Comparison of ENCODE assay signal across 9 mouse cellular contexts in genomic region chr8:45874945-45875626, GRCm38 (mm10). TPM values are rescaled to one million over a fixed set of nuclear protein-coding genes. Genes with fewer than 3 reads are reported as not detected.
DNase-seq lines count a peak whose midpoint lies in the region; ATAC-seq and TF ChIP-seq lines count a peak whose summit lies in the region.
"Had no signal": no experiment of that assay in that cellular context is flagged by ENCODE, and none has a peak within 500 bp of the region (broad histone marks: within the 10 kb centered on the region; RNA-seq: fewer than 3 reads in every experiment).

No protein-coding gene starts in this region.

- H3K27me3 ChIP-seq in forebrain, embryonic 16.5 days (replicated peaks; ENCODE audit: control insufficient read depth, insufficient read depth, low read length), result no peaks in the 10 kb centered on the region
- H3K27me3 ChIP-seq in heart, postnatal 0 days (ENCODE audit: control insufficient read depth, insufficient read depth, low read length), result no peaks in the 10 kb centered on the region
- H3K27me3 ChIP-seq in liver, adult 2 months (ENCODE audit: control insufficient read depth, insufficient read depth, low read length), result no peaks in the 10 kb centered on the region; the same call in 1 of the 2 replicates
- H3K27me3 ChIP-seq in neural tube, embryonic 14.5 days (ENCODE audit: control insufficient read depth, insufficient read depth, low read length), result no peaks in the 10 kb centered on the region

- WGBS in forebrain, embryonic 16.5 days, result 16% methylated on average over 10 of the region's 10 CpGs
- 24% methylated on average over 10 of the region's 10 CpGs for WGBS in heart, postnatal 0 days
- 45% methylated on average over 10 of the region's 10 CpGs for WGBS in liver, adult 2 months
- WGBS in neural tube, embryonic 14.5 days, result 17% methylated on average over 10 of the region's 10 CpGs

- H3K4me3 ChIP-seq in forebrain, embryonic 16.5 days (replicated peaks; ENCODE audit: low read length), result no peak overlapping the region
- H3K4me3 ChIP-seq in heart, postnatal 0 days (ENCODE audit: low read depth, low read length), result no peak overlapping the region
- no peak overlapping the region for H3K4me3 ChIP-seq in liver, adult 2 months (ENCODE audit: insufficient read depth, low read depth, low read length)
- no peak overlapping the region for H3K4me3 ChIP-seq in neural tube, embryonic 14.5 days (ENCODE audit: low read depth, low read length)

- H3K4me1 ChIP-seq in forebrain, embryonic 16.5 days (replicated peaks; ENCODE audit: control insufficient read depth, insufficient read depth, low read length), result peaks cover 8% of the 10 kb centered on the region
- peaks cover 6% of the 10 kb centered on the region; the same call in 1 of the 2 replicates for H3K4me1 ChIP-seq in heart, postnatal 0 days (ENCODE audit: control insufficient read depth, insufficient read depth)
- H3K4me1 ChIP-seq in liver, adult 2 months (ENCODE audit: control insufficient read depth, insufficient read depth, low read length), result no peaks in the 10 kb centered on the region
- no peaks in the 10 kb centered on the region for H3K4me1 ChIP-seq in neural tube, embryonic 14.5 days (ENCODE audit: control insufficient read depth, insufficient read depth, low read length)

- TF ChIP-seq POLR2A in liver, adult 2 months (IDR thresholded peaks at IDR 0.05; ENCODE audit: extremely low read depth, insufficient read depth, low read length), result no peak

- peak; percentile 89 for DNase-seq in MN1 (ENCODE audit: low spot score)
- peak; percentile 13 for DNase-seq in cerebellum, adult 8-10 months
- DNase-seq in heart, postnatal 0 days (ENCODE audit: low spot score), result peak; percentile 93
- DNase-seq in kidney, postnatal 14 days, result peak; percentile 91
- peak; percentile 29 for DNase-seq in liver, adult 2 months (ENCODE audit: extremely low read depth, low read depth, low spot score)
- peak; percentile 62 to 88 for DNase-seq in urinary bladder, postnatal 36 days (ENCODE audit: low spot score in 2 of 2)

- H3K27ac ChIP-seq in forebrain, embryonic 16.5 days (ENCODE audit: low read length), result peak overlapping the region; percentile 38
- peak overlapping the region; percentile 90 for H3K27ac ChIP-seq in heart, postnatal 0 days (ENCODE audit: low read depth)
- H3K27ac ChIP-seq in liver, adult 2 months (replicated peaks; ENCODE audit: insufficient read depth, low read depth, low read length), result peak overlapping the region; percentile 39; the same call in 1 of the 2 replicates
- peak overlapping the region; percentile 65 for H3K27ac ChIP-seq in neural tube, embryonic 14.5 days (ENCODE audit: low read depth, low read length)
- H3K27ac ChIP-seq: macrophage had no signal

- no peaks in the 10 kb centered on the region for H3K79me2 ChIP-seq in liver, adult 2 months (ENCODE audit: control insufficient read depth, insufficient read depth, low read length)

- H3K36me3 ChIP-seq in forebrain, embryonic 16.5 days (ENCODE audit: control insufficient read depth, insufficient read depth), result no peaks in the 10 kb centered on the region
- H3K36me3 ChIP-seq in heart, postnatal 0 days (replicated peaks; ENCODE audit: control insufficient read depth, insufficient read depth, low read length), result no peaks in the 10 kb centered on the region
- no peaks in the 10 kb centered on the region for H3K36me3 ChIP-seq in liver, adult 2 months (ENCODE audit: control insufficient read depth, insufficient read depth, low read length)
- no peaks in the 10 kb centered on the region for H3K36me3 ChIP-seq in neural tube, embryonic 14.5 days (ENCODE audit: control insufficient read depth, insufficient read depth, low read length)

- peak; percentile 88 for ATAC-seq in forebrain, embryonic 16.5 days
- ATAC-seq in heart, postnatal 0 days (ENCODE audit: insufficient read depth, low read depth), result peak; percentile 84
- peak; percentile 87 for ATAC-seq in neural tube, embryonic 14.5 days (ENCODE audit: low read depth)

- H3K9ac ChIP-seq in forebrain, embryonic 16.5 days (replicated peaks; ENCODE audit: low read depth, low read length), result peak overlapping the region; percentile 22; the same call in 1 of the 2 replicates
- H3K9ac ChIP-seq in heart, postnatal 0 days (replicated peaks; ENCODE audit: low read depth, low read length), result no peak overlapping the region
- no peak overlapping the region for H3K9ac ChIP-seq in liver, adult 2 months (ENCODE audit: low read depth, low read length)
- no peak overlapping the region for H3K9ac ChIP-seq in neural tube, embryonic 14.5 days (replicated peaks; ENCODE audit: low read depth, low read length)

- TF ChIP-seq EP300 in heart, postnatal 0 days (IDR thresholded peaks at IDR 0.05; ENCODE audit: low read depth), result no peak

- peak overlapping the region; percentile 3 for H3K4me2 ChIP-seq in forebrain, embryonic 16.5 days (ENCODE audit: low read length)
- peak overlapping the region; percentile 32 for H3K4me2 ChIP-seq in heart, postnatal 0 days (ENCODE audit: low read depth, low read length)
- 0 out of 2 replicates have a peak overlapping the region, but pooled peaks have one; percentile 1 for H3K4me2 ChIP-seq in neural tube, embryonic 14.5 days (ENCODE audit: low read depth, low read length)

- no peak for TF ChIP-seq CTCF in heart, postnatal 0 days (IDR thresholded peaks at IDR 0.05; ENCODE audit: low read depth)
- TF ChIP-seq CTCF in liver, adult 2 months (IDR thresholded peaks at IDR 0.05; ENCODE audit: low read depth, low read length), result no peak

- no peaks in the 10 kb centered on the region for H3K9me3 ChIP-seq in forebrain, embryonic 16.5 days (ENCODE audit: control insufficient read depth, low read length)
- no peaks in the 10 kb centered on the region for H3K9me3 ChIP-seq in heart, postnatal 0 days (replicated peaks; ENCODE audit: control insufficient read depth, low read length)
- H3K9me3 ChIP-seq in neural tube, embryonic 14.5 days (ENCODE audit: control insufficient read depth, low read length), result no peaks in the 10 kb centered on the region

RNA-seq across cellular contexts. Expression of gene Pdlim3, which starts 10.2 kb away (rescaled TPM):
- polyA plus RNA-seq in forebrain, embryonic 16.5 days (2015; fragmentation: Nextera tagmentation; extraction: Ambion mirVana), result 3.6 and 4.9 TPM in 2 replicates
- total RNA-seq in heart, postnatal 0 days (2014; rRNA removed; ENCODE audit: low replicate concordance), result 128 and 168 TPM in 2 replicates
- 125 and 127 TPM in 2 replicates for polyA plus RNA-seq in heart, postnatal 0 days (2015; fragmentation: Nextera tagmentation; extraction: Ambion mirVana)
- total RNA-seq in liver, adult 2 months (2014; rRNA removed), result 0.47 and 0.65 TPM in 2 replicates
- 0.42 and 0.66 TPM in 2 replicates for polyA plus RNA-seq in liver, adult 2 months (2012; rRNA removed)
- 8.1 and 8.6 TPM in 2 replicates for polyA plus RNA-seq in neural tube, embryonic 14.5 days (2014; fragmentation: Nextera tagmentation; extraction: Ambion mirVana)
- polyA plus RNA-seq: macrophage had no signal

RNA-seq across cellular contexts. Expression of gene Ccdc110, which starts 59.3 kb away (rescaled TPM):
- 0.37 TPM in 1 of 2 replicates, not detected in the other for polyA plus RNA-seq in forebrain, embryonic 16.5 days (2015; fragmentation: Nextera tagmentation; extraction: Ambion mirVana)
- total RNA-seq in heart, postnatal 0 days (2014; rRNA removed; ENCODE audit: low replicate concordance), result not detected in 2 replicates
- not detected in 2 replicates for polyA plus RNA-seq in heart, postnatal 0 days (2015; fragmentation: Nextera tagmentation; extraction: Ambion mirVana)
- not detected in 2 replicates for total RNA-seq in liver, adult 2 months (2014; rRNA removed)
- not detected in 2 replicates for polyA plus RNA-seq in liver, adult 2 months (2012; rRNA removed)
- 0.24 TPM in 1 of 2 replicates, not detected in the other for polyA plus RNA-seq in neural tube, embryonic 14.5 days (2014; fragmentation: Nextera tagmentation; extraction: Ambion mirVana)
- polyA plus RNA-seq: macrophage had no signal

Comparison
In these comparisons a context has a peak if more than half of its experiments do, and no peak if none do; other contexts are left out.
1. DNase-seq: peak in every context shown above with its lines; median percentile 93 in heart, postnatal 0 days; 91 in kidney, postnatal 14 days; 89 in MN1; 75 in urinary bladder, postnatal 36 days; 29 in liver, adult 2 months; 13 in cerebellum, adult 8-10 months.
2. H3K27ac ChIP-seq: peak in every context shown above with its lines; median percentile 90 in heart, postnatal 0 days; 65 in neural tube, embryonic 14.5 days; 39 in liver, adult 2 months; 38 in forebrain, embryonic 16.5 days.
3. RNA of gene Pdlim3, which starts 10.2 kb away (polyA plus RNA-seq): 125 to 127 TPM in heart, postnatal 0 days; 8.1 to 8.6 TPM in neural tube, embryonic 14.5 days, 3.6 to 4.9 TPM in forebrain, embryonic 16.5 days and 0.42 to 0.66 TPM in liver, adult 2 months; every median in the first group is over 10 times any median in the second.
4. Peak in every context shown above with its lines, with median percentiles within 50 percentile points of each other: ATAC-seq and H3K4me2 ChIP-seq.